28 mouse cellular contexts compared by ENCODE assay signal in genomic region chr6:14757486-14757885, GRCm38 (mm10). TPM values are rescaled to one million over a fixed set of nuclear protein-coding genes. Genes with fewer than 3 reads are reported as not detected.
DNase-seq lines count a peak whose midpoint lies in the region; ATAC-seq and TF ChIP-seq lines count a peak whose summit lies in the region.
"Had no signal": no experiment of that assay in that cellular context is flagged by ENCODE, and none has a peak within 500 bp of the region (broad histone marks: within the 10 kb centered on the region; RNA-seq: fewer than 3 reads in every experiment).

No protein-coding gene starts in this region.

- no peak for TF ChIP-seq POLR2A in heart, adult 2 months (IDR thresholded peaks at IDR 0.05; ENCODE audit: insufficient read depth, low read depth, low read length)
- no peak for TF ChIP-seq POLR2A in myocyte (IDR thresholded peaks at IDR 0.05; ENCODE audit: insufficient read length, low read depth)

- H3K4me1 ChIP-seq in heart, adult 2 months (ENCODE audit: control insufficient read depth, insufficient read depth, low read length) = no peaks in the 10 kb centered on the region
- peaks cover 0 to 16% of the 10 kb centered on the region in 2 experiments; a peak in 2 of 4 replicates for H3K4me1 ChIP-seq in heart, embryonic 14.5 days (ENCODE audit: control insufficient read depth in 2 of 2, insufficient read depth in 2 of 2, low read length in 2 of 2)
- H3K4me1 ChIP-seq in heart, embryonic 12.5 days (replicated peaks) = no peaks in the 10 kb centered on the region
- H3K4me1 ChIP-seq: forebrain, embryonic 10.5 days had no signal

- H3K9me3 ChIP-seq in heart, embryonic 14.5 days (ENCODE audit: control insufficient read depth, low read length) = no peaks in the 10 kb centered on the region
- no peaks in the 10 kb centered on the region for H3K9me3 ChIP-seq in heart, embryonic 12.5 days (replicated peaks)
- H3K9me3 ChIP-seq: forebrain, embryonic 10.5 days had no signal

- no peaks in the 10 kb centered on the region; the same call in 1 of the 2 replicates for H3K36me3 ChIP-seq in heart, adult 2 months (ENCODE audit: control insufficient read depth, insufficient read depth, low read length)
- H3K36me3 ChIP-seq in heart, embryonic 14.5 days (ENCODE audit: control insufficient read depth, insufficient read depth, low read length) = no peaks in the 10 kb centered on the region
- H3K36me3 ChIP-seq in heart, embryonic 12.5 days = no peaks in the 10 kb centered on the region
- H3K36me3 ChIP-seq in myocyte (ENCODE audit: control insufficient read depth, insufficient read depth) = no peaks in the 10 kb centered on the region
- H3K36me3 ChIP-seq: forebrain, embryonic 10.5 days had no signal

- no peak for TF ChIP-seq CTCF in heart, adult 2 months (IDR thresholded peaks at IDR 0.05)

- H3K4me2 ChIP-seq in heart, embryonic 14.5 days (ENCODE audit: low read length) = 0 out of 2 replicates have a peak overlapping the region, but pooled peaks have one; percentile 17
- no peak overlapping the region for H3K4me2 ChIP-seq in heart, embryonic 12.5 days
- H3K4me2 ChIP-seq in myocyte (ENCODE audit: low read depth) = no peak overlapping the region
- H3K4me2 ChIP-seq: hindbrain, embryonic 14.5 days had no signal

- H3K27ac ChIP-seq in heart, adult 2 months = peak overlapping the region; percentile 64
- no peak overlapping the region for H3K27ac ChIP-seq in heart, embryonic 14.5 days (replicated peaks in 1 of 2; ENCODE audit: control insufficient read depth in 1 of 2, insufficient read depth in 1 of 2, low read depth in 2 of 2, low read length in 2 of 2)
- no peak overlapping the region for H3K27ac ChIP-seq in heart, embryonic 12.5 days (ENCODE audit: poor library complexity, severe bottlenecking)
- H3K27ac ChIP-seq: forebrain, embryonic 10.5 days; hindbrain, embryonic 14.5 days; hindbrain, postnatal 0 days had no signal

- no peaks in the 10 kb centered on the region for H3K79me2 ChIP-seq in heart, adult 2 months (replicated peaks; ENCODE audit: control insufficient read depth, insufficient read depth, low read length)
- H3K79me2 ChIP-seq in myocyte (ENCODE audit: control insufficient read depth, insufficient read depth) = no peaks in the 10 kb centered on the region

- no peak for DNase-seq in heart, adult 2 months
- DNase-seq in heart, adult 11 months = no peak
- DNase-seq in telencephalon, adult 2 months (ENCODE audit: low read depth, low spot score) = peak; percentile 28
- DNase-seq in T-cell, adult 2 months (ENCODE audit: low spot score) = no peak
- DNase-seq: adrenal gland, adult 8-10 months; adrenal gland, postnatal 25 days; cerebellum, adult 18-20 months; cerebellum, adult 9-10 months; cerebellum, postnatal 14 days; forebrain, postnatal 0 days; gastrocnemius, postnatal 14 days; heart, postnatal 4 days; kidney, adult 2 months had no signal

- TF ChIP-seq EP300 in heart, adult 2 months (IDR thresholded peaks at IDR 0.05; ENCODE audit: insufficient read depth, low read depth, low read length) = no peak

- no peak overlapping the region for H3ac ChIP-seq in myocyte (ENCODE audit: control insufficient read depth, insufficient read length)

- H3K4me3 ChIP-seq in heart, adult 2 months = no peak overlapping the region
- no peak overlapping the region for H3K4me3 ChIP-seq in heart, embryonic 14.5 days (ENCODE audit: control insufficient read depth in 1 of 2, insufficient read depth in 1 of 2, low read depth in 1 of 2, low read length in 2 of 2)
- no peak overlapping the region for H3K4me3 ChIP-seq in heart, embryonic 12.5 days
- H3K4me3 ChIP-seq in myocyte = no peak overlapping the region
- H3K4me3 ChIP-seq: forebrain, embryonic 10.5 days had no signal

- no peak overlapping the region for H3K9ac ChIP-seq in heart, adult 2 months (ENCODE audit: low read depth, low read length)
- no peak overlapping the region for H3K9ac ChIP-seq in heart, embryonic 14.5 days (ENCODE audit: low read length)
- no peak overlapping the region for H3K9ac ChIP-seq in heart, embryonic 12.5 days
- H3K9ac ChIP-seq: forebrain, postnatal 0 days; hindbrain, embryonic 14.5 days had no signal

- intact Hi-C loops in heart, adult 2 months (cut with DNase I) = loop anchor here (10.0 kb wide), 1 partner anchor 173 kb away; no protein-coding TSS in a partner anchor

- no peak for ATAC-seq in heart, embryonic 14.5 days (ENCODE audit: insufficient number of reproducible peaks, insufficient read depth, low FRiP score, low read depth)
- ATAC-seq in heart, embryonic 12.5 days (ENCODE audit: insufficient number of reproducible peaks, low FRiP score) = no peak
- ATAC-seq: activated CD4-positive, CD25-positive, alpha-beta regulatory T cell, adult 4 months; CD4-positive, CD25-positive, alpha-beta regulatory T cell, adult 4 months; forebrain, embryonic 14.5 days; forebrain, postnatal 0 days; hindbrain, postnatal 0 days; inflammation-experienced regulatory T-cells, adult 6 months; intestine, embryonic 16.5 days had no signal

- WGBS in heart, adult 2 months = 31% methylated on average over 3 of the region's 3 CpGs
- WGBS in heart, embryonic 14.5 days = 27% methylated on average over 3 of the region's 3 CpGs
- WGBS in heart, embryonic 12.5 days = 42% methylated on average over 3 of the region's 3 CpGs

- H3K27me3 ChIP-seq in heart, adult 2 months (ENCODE audit: control insufficient read depth, insufficient read depth, low read length) = no peaks in the 10 kb centered on the region
- no peaks in the 10 kb centered on the region for H3K27me3 ChIP-seq in heart, embryonic 14.5 days (ENCODE audit: control insufficient read depth, insufficient read depth, low read length)
- no peaks in the 10 kb centered on the region for H3K27me3 ChIP-seq in heart, embryonic 12.5 days (replicated peaks)
- H3K27me3 ChIP-seq in myocyte (ENCODE audit: control insufficient read depth, insufficient read depth, insufficient read length) = no peaks in the 10 kb centered on the region

TF ChIP-seq in myocyte, 11 proteins besides CTCF, POLR2A, EP300 and RAD21:
- no peak for TF ChIP-seq POLR2AphosphoS2 (IDR thresholded peaks at IDR 0.05; ENCODE audit: insufficient read length, low read depth)
- peak; percentile 16 for TF ChIP-seq USF1 (IDR thresholded peaks at IDR 0.05; ENCODE audit: low read depth)
TF ChIP-seq in myocyte: peak in this region for 1.

RNA-seq across cellular contexts. Expression of gene Ppp1r3a, which starts 2.4 kb away (rescaled TPM):
- 10 to 100 TPM; 65.3 to 88.8 TPM for total RNA-seq in heart, adult 2 months (2021)
- polyA plus RNA-seq in heart, adult 2 months (2012; rRNA removed) = 5.5 and 15.0 TPM in 2 replicates
- polyA plus RNA-seq in heart, embryonic 14.5 days (2014; fragmentation: Nextera tagmentation; extraction: Ambion mirVana) = 8.0 and 8.3 TPM in 2 replicates
- 5.3 and 5.9 TPM in 2 replicates for polyA plus RNA-seq in heart, embryonic 12.5 days (2016; fragmentation: Nextera tagmentation; extraction: Ambion mirVana)
- 0.16 TPM for polyA plus RNA-seq in myocyte (2012; fragmentation: generic; extraction: Trizol)
- total RNA-seq: adrenal gland, postnatal 25 days; hindbrain, postnatal 0 days; MEL had no signal
- polyA plus RNA-seq: activated CD4-positive, CD25-positive, alpha-beta regulatory T cell, adult 4 months; C2C12; CD4-positive, CD25-positive, alpha-beta regulatory T cell, adult 4 months; forebrain, embryonic 10.5 days; forebrain, embryonic 14.5 days; forebrain, postnatal 0 days; hindbrain, embryonic 11.5 days; hindbrain, embryonic 14.5 days; inflammation-experienced regulatory T-cells, adult 6 months; intestine, embryonic 16.5 days; kidney, embryonic 14.5 days had no signal
